Mouse (Mus musculus) liver, postnatal 0 days (tissue): Measurements from ENCODE around the gene Retreg3. TPM values are rescaled to one million over a fixed set of nuclear protein-coding genes. Genes with fewer than 3 reads are reported as not detected.
"Not testable (repeated sequence)": the region's sequence is repeated elsewhere in the genome, so short reads cannot be mapped to it uniquely, and the experiment has no call there.

Source experiments
- ATAC-seq: fragments of 200-750 bp; cut with Nextera tagmentation; 2 replicates; pipeline ENCODE4 v1.8.0; 2017; ENCODE audit warnings: mild to moderate bottlenecking, moderate library complexity
- DNase-seq: peaks from one replicate; pipeline ENCODE4 v3.0.0-alpha.2; 2016
- H3K27ac ChIP-seq: fragments of 300-500 bp; sonication (generic); 2 replicates; pipeline ENCODE4 v1.5.1; 2014; ENCODE audit warnings: antibody characterized with exemption, moderate library complexity, mild to moderate bottlenecking, low read depth
- H3K27me3 ChIP-seq: fragments of 300-500 bp; sonication (generic); 2 replicates; pipeline ENCODE4 v1.6.1; 2014; ENCODE audit warnings: low read length, control low read depth, mixed read lengths; ENCODE audit not compliant: insufficient read depth
- H3K36me3 ChIP-seq: fragments of 300-500 bp; sonication (generic); replicated peaks from 2 replicates; pipeline ENCODE4 v1.6.1; 2014; ENCODE audit warnings: mild to moderate bottlenecking, control low read depth, low read length, moderate library complexity, mixed read lengths; ENCODE audit not compliant: insufficient read depth
- H3K4me1 ChIP-seq: fragments of 300-500 bp; sonication (generic); 2 replicates; pipeline ENCODE4 v1.6.1; 2014; ENCODE audit warnings: antibody characterized with exemption, mild to moderate bottlenecking, control low read depth; ENCODE audit not compliant: insufficient read depth
- H3K4me2 ChIP-seq: fragments of 300-500 bp; sonication (generic); 2 replicates; pipeline ENCODE4 v1.6.1; 2014; ENCODE audit warnings: low read depth, mild to moderate bottlenecking, low read length, moderate library complexity, mixed read lengths
- H3K4me3 ChIP-seq: fragments of 300-500 bp; sonication (generic); 2 replicates; pipeline ENCODE4 v1.5.1; 2014; ENCODE audit warnings: low read depth, low read length
- H3K9ac ChIP-seq: fragments of 300-500 bp; sonication (generic); replicated peaks from 2 replicates; pipeline ENCODE4 v1.6.1; 2014; ENCODE audit warnings: mild to moderate bottlenecking, moderate library complexity
- H3K9me3 ChIP-seq: fragments of 300-500 bp; sonication (generic); 2 replicates; pipeline ENCODE4 v1.6.1; 2016; ENCODE audit warnings: mild to moderate bottlenecking, control low read depth, low read length, mixed read lengths
- CTCF ChIP-seq: sonication (generic); IDR thresholded peaks from 2 replicates; pipeline ENCODE4 v1.5.1; 2016; ENCODE audit warnings: antibody characterized with exemption, low read depth
- EP300 ChIP-seq: IDR thresholded peaks from 2 replicates; pipeline ENCODE4 v1.6.1; 2016; ENCODE audit warnings: antibody characterized with exemption, low read depth, mild to moderate bottlenecking
- WGBS: fragments of 180-500 bp; shearing (Covaris S2); extraction: QIAGEN DNeasy Blood & Tissue Kit; methylation state at CpG from one replicate; pipeline ENCODE4 v1.1.7; 2014; ENCODE audit not compliant: insufficient replicate concordance; 5-methylcytosine and 5-hydroxymethylcytosine counted together
- polyA plus RNA-seq: library from polyadenylated mRNA; unstranded; fragments of >200 nt; fragmentation: Nextera tagmentation; extraction: Ambion mirVana; gene quantifications from 2 replicates; pipeline ENCODE4 v1.2.1, GENCODE M21; 2015

Gene Retreg3
- polyA plus RNA-seq, 1 experiment from 2014 or later = 9.4 TPM

GRCm38 (mm10) chr11:101131187-101131586 lies 11.5 kb upstream of the Retreg3 start:
- H3K9me3 ChIP-seq = no peaks in the 10 kb centered on the region
- peaks cover 5% of the 10 kb centered on the region; the same call in 1 of the 2 replicates for H3K4me1 ChIP-seq
- H3K27me3 ChIP-seq = no peaks in the 10 kb centered on the region
- no peak overlapping the region for H3K4me2 ChIP-seq
- H3K9ac ChIP-seq = no peak overlapping the region
- DNase-seq = no peak
- no peak overlapping the region for H3K4me3 ChIP-seq
- peaks cover 6% of the 10 kb centered on the region for H3K36me3 ChIP-seq
- no peak for ATAC-seq
- TF ChIP-seq EP300 (no peak), CTCF (no peak)
- 69% methylated on average over 2 of the region's 2 CpGs for WGBS
- no peak overlapping the region for H3K27ac ChIP-seq

GRCm38 (mm10) chr11:101130056-101130756 lies 10.5 kb upstream of the Retreg3 start:
- WGBS = 41% methylated on average over 18 of the region's 18 CpGs
- Histone ChIP-seq H3K9me3 (no peaks in the 10 kb centered on the region), H3K9ac (no peak overlapping the region), H3K27ac (no peak overlapping the region), H3K4me3 (no peak overlapping the region), H3K36me3 (peaks cover 10% of the 10 kb centered on the region), H3K27me3 (no peaks in the 10 kb centered on the region), H3K4me2 (no peak overlapping the region), H3K4me1 (peaks cover 5% of the 10 kb centered on the region; the same call in 1 of the 2 replicates)
- DNase-seq (peak; percentile 55), ATAC-seq (peak; percentile 68)
- TF ChIP-seq EP300 (no peak), CTCF (no peak)

GRCm38 (mm10) chr11:101128996-101129577 lies 9.4 kb upstream of the Retreg3 start:
- H3K9me3 ChIP-seq = no peaks in the 10 kb centered on the region
- 75% methylated on average over 11 of the region's 11 CpGs for WGBS
- ATAC-seq (no peak), DNase-seq (no peak)
- no peak overlapping the region for H3K4me2 ChIP-seq
- no peak for TF ChIP-seq CTCF
- no peak for TF ChIP-seq EP300
- no peaks in the 10 kb centered on the region for H3K27me3 ChIP-seq
- no peak overlapping the region for H3K4me3 ChIP-seq
- peaks cover 10% of the 10 kb centered on the region for H3K36me3 ChIP-seq
- peaks cover 5% of the 10 kb centered on the region; the same call in 1 of the 2 replicates for H3K4me1 ChIP-seq
- H3K27ac ChIP-seq = no peak overlapping the region
- no peak overlapping the region for H3K9ac ChIP-seq

- DNase-seq (no peak), ATAC-seq (no peak)
- 82% methylated on average over 1 of the region's 1 CpGs for WGBS
- Histone ChIP-seq H3K4me1 (peaks cover 3% of the 10 kb centered on the region; the same call in 1 of the 2 replicates), H3K4me2 (no peak overlapping the region), H3K36me3 (peaks cover 10% of the 10 kb centered on the region), H3K9ac (no peak overlapping the region), H3K4me3 (no peak overlapping the region), H3K9me3 (no peaks in the 10 kb centered on the region), H3K27me3 (no peaks in the 10 kb centered on the region), H3K27ac (no peak overlapping the region)
- TF ChIP-seq CTCF (peak; percentile 41; the same call in 1 of the 2 replicates), EP300 (no peak)
These were observed 7.4 kb upstream of the Retreg3 start for GRCm38 (mm10) chr11:101127075-101127474.

GRCm38 (mm10) chr11:101125008-101125407 lies 5.3 kb upstream of the Retreg3 start:
- not testable (repeated sequence) for ATAC-seq, H3K27ac ChIP-seq, DNase-seq, H3K9me3 ChIP-seq, H3K4me3 ChIP-seq, H3K9ac ChIP-seq, H3K4me2 ChIP-seq, H3K27me3 ChIP-seq, H3K4me1 ChIP-seq
- 96% methylated on average over 6 of the region's 9 CpGs for WGBS
- H3K36me3 ChIP-seq = peaks cover 10% of the 10 kb centered on the region

- not testable (repeated sequence) for H3K4me3 ChIP-seq, ATAC-seq, H3K27me3 ChIP-seq, H3K9me3 ChIP-seq, H3K4me2 ChIP-seq, H3K4me1 ChIP-seq, H3K27ac ChIP-seq, H3K9ac ChIP-seq, DNase-seq
- 88% methylated on average over 8 of the region's 8 CpGs for WGBS
- H3K36me3 ChIP-seq = peaks cover 10% of the 10 kb centered on the region
These were observed 4.8 kb upstream of the Retreg3 start for GRCm38 (mm10) chr11:101124494-101124893.
